Mouse (Mus musculus) embryonic facial prominence, embryonic 10.5 days (tissue): ENCODE data around the gene Pde6g. TPM values are rescaled to one million over a fixed set of nuclear protein-coding genes. Genes with fewer than 3 reads are reported as not detected.

Experiments used
- DNase-seq: peaks from one replicate; pipeline ENCODE4 v3.0.0-alpha.2; 2017; ENCODE audit warnings: low spot score
- H3K27ac ChIP-seq: fragments of 300-500 bp; sonication (generic); replicated peaks from 2 replicates; pipeline ENCODE4 v1.5.1; 2016; ENCODE audit warnings: mild to moderate bottlenecking
- H3K27me3 ChIP-seq: fragments of 300-500 bp; sonication (generic); replicated peaks from 2 replicates; pipeline ENCODE4 v1.6.1; 2016; ENCODE audit warnings: low read depth, mild to moderate bottlenecking; ENCODE audit not compliant: poor library complexity, severe bottlenecking
- H3K36me3 ChIP-seq: fragments of 300-500 bp; sonication (generic); replicated peaks from 2 replicates; pipeline ENCODE4 v1.6.1; 2016; ENCODE audit warnings: mild to moderate bottlenecking, moderate library complexity
- H3K4me1 ChIP-seq: fragments of 300-500 bp; sonication (generic); 2 replicates; pipeline ENCODE4 v1.6.1; 2016
- H3K4me3 ChIP-seq: fragments of 300-500 bp; sonication (generic); 2 replicates; pipeline ENCODE4 v1.5.1; 2016; ENCODE audit warnings: mild to moderate bottlenecking, moderate library complexity
- H3K9me3 ChIP-seq: fragments of 300-500 bp; sonication (generic); 2 replicates; pipeline ENCODE4 v1.6.1; 2016; ENCODE audit warnings: mild to moderate bottlenecking
- WGBS: fragments of 180-500 bp; shearing (Covaris S2); methylation state at CpG from one replicate; pipeline ENCODE4 v1.1.7; 2016; 5-methylcytosine and 5-hydroxymethylcytosine counted together
- polyA plus RNA-seq: library from polyadenylated mRNA; unstranded; fragments of >200 nt; fragmentation: Nextera tagmentation; extraction: Ambion mirVana; gene quantifications from 2 replicates; pipeline ENCODE4 v1.2.1, GENCODE M21; 2016

The Pde6g gene
- polyA plus RNA-seq, 1 experiment from 2014 or later, result 0.44 TPM

GRCm38 (mm10) chr11:120491317-120492023, 38.2 kb upstream of the Pde6g start, which contains the start of gene Slc25a10:
Gene Slc25a10 (plus strand): TSS chr11:120491840.
- Histone ChIP-seq H3K4me1 (peaks cover 47% of the 10 kb centered on the region), H3K9me3 (no peaks in the 10 kb centered on the region), H3K36me3 (peaks cover 70% of the 10 kb centered on the region), H3K4me3 (peak within 1 kb of the TSS; percentile 87), H3K27me3 (no peaks in the 10 kb centered on the region), H3K27ac (peak within 1 kb of the TSS; percentile 92)
- under 1% methylated on average over 35 of the region's 35 CpGs for WGBS
- DNase-seq, result peak; percentile 93

- Histone ChIP-seq H3K9me3 (no peaks in the 10 kb centered on the region), H3K4me1 (peaks cover 54% of the 10 kb centered on the region), H3K36me3 (peaks cover 70% of the 10 kb centered on the region), H3K27me3 (no peaks in the 10 kb centered on the region), H3K4me3 (peak overlapping the region; percentile 87), H3K27ac (peak overlapping the region; percentile 92)
- 39% methylated on average over 4 of the region's 4 CpGs for WGBS
- no peak for DNase-seq
These were observed 37.2 kb upstream of the Pde6g start for GRCm38 (mm10) chr11:120490291-120491046.

GRCm38 (mm10) chr11:120489054-120489761, 35.9 kb upstream of the Pde6g start:
- Histone ChIP-seq H3K27me3 (no peaks in the 10 kb centered on the region), H3K27ac (no peak overlapping the region; the same call in 1 of the 2 replicates), H3K9me3 (no peaks in the 10 kb centered on the region), H3K4me3 (peak overlapping the region; percentile 4; the same call in 1 of the 2 replicates), H3K36me3 (peaks cover 61% of the 10 kb centered on the region), H3K4me1 (peaks cover 59% of the 10 kb centered on the region)
- peak; percentile 74 for DNase-seq
- WGBS, result 65% methylated on average over 4 of the region's 4 CpGs

- H3K9me3 ChIP-seq, result no peaks in the 10 kb centered on the region
- 80% methylated on average over 4 of the region's 4 CpGs for WGBS
- no peak overlapping the region for H3K27ac ChIP-seq
- H3K27me3 ChIP-seq, result no peaks in the 10 kb centered on the region
- H3K36me3 ChIP-seq, result peaks cover 60% of the 10 kb centered on the region
- DNase-seq, result no peak
- no peak overlapping the region for H3K4me3 ChIP-seq
- H3K4me1 ChIP-seq, result peaks cover 60% of the 10 kb centered on the region
These were observed 35.2 kb upstream of the Pde6g start for GRCm38 (mm10) chr11:120488516-120488915.

GRCm38 (mm10) chr11:120485251-120485650, 32.0 kb upstream of the Pde6g start:
- no peaks in the 10 kb centered on the region for H3K27me3 ChIP-seq
- H3K36me3 ChIP-seq, result peaks cover 88% of the 10 kb centered on the region
- H3K9me3 ChIP-seq, result no peaks in the 10 kb centered on the region
- no peak for DNase-seq
- H3K4me1 ChIP-seq, result peaks cover 32% of the 10 kb centered on the region
- peak overlapping the region; percentile 100 for H3K4me3 ChIP-seq
- peak overlapping the region; percentile 96 for H3K27ac ChIP-seq
- 9% methylated on average over 10 of the region's 10 CpGs for WGBS

- Histone ChIP-seq H3K27me3 (no peaks in the 10 kb centered on the region), H3K4me3 (peak within 1 kb of the TSS; percentile 100), H3K36me3 (peaks cover 88% of the 10 kb centered on the region), H3K9me3 (no peaks in the 10 kb centered on the region), H3K27ac (peak within 1 kb of the TSS; percentile 96), H3K4me1 (peaks cover 24% of the 10 kb centered on the region)
- DNase-seq, result peak; percentile 94
- 1% methylated on average over 60 of the region's 60 CpGs for whole genome bisulfite sequencing
These were observed 31.1 kb upstream of the Pde6g start, which contains the start of gene Mrpl12 for GRCm38 (mm10) chr11:120484265-120484981. Gene Mrpl12 (plus strand): TSS chr11:120484613.

- no peaks in the 10 kb centered on the region for H3K9me3 ChIP-seq
- 89% methylated on average over 7 of the region's 7 CpGs for WGBS
- H3K36me3 ChIP-seq, result peaks cover 88% of the 10 kb centered on the region
- no peaks in the 10 kb centered on the region for H3K27me3 ChIP-seq
- DNase-seq, result no peak
- peak overlapping the region; percentile 100 for H3K4me3 ChIP-seq
- peak overlapping the region; percentile 96 for H3K27ac ChIP-seq
- H3K4me1 ChIP-seq, result peaks cover 23% of the 10 kb centered on the region
These were observed 30.2 kb upstream of the Pde6g start for GRCm38 (mm10) chr11:120483448-120483934.

GRCm38 (mm10) chr11:120472052-120472451, 18.8 kb upstream of the Pde6g start:
- H3K36me3 ChIP-seq, result peaks cover 79% of the 10 kb centered on the region
- 97% methylated on average over 6 of the region's 6 CpGs for WGBS
- no peak overlapping the region for H3K27ac ChIP-seq
- DNase-seq, result no peak
- no peaks in the 10 kb centered on the region for H3K9me3 ChIP-seq
- peaks cover 11% of the 10 kb centered on the region for H3K4me1 ChIP-seq
- H3K4me3 ChIP-seq, result no peak overlapping the region
- H3K27me3 ChIP-seq, result no peaks in the 10 kb centered on the region

- Histone ChIP-seq H3K9me3 (no peaks in the 10 kb centered on the region), H3K4me1 (peaks cover 27% of the 10 kb centered on the region), H3K27me3 (no peaks in the 10 kb centered on the region), H3K27ac (peak overlapping the region; percentile 87), H3K36me3 (peaks cover 70% of the 10 kb centered on the region), H3K4me3 (peak overlapping the region; percentile 98)
- WGBS, result 1% methylated on average over 33 of the region's 33 CpGs
- no peak for DNase-seq
These were observed 14.4 kb upstream of the Pde6g start for GRCm38 (mm10) chr11:120467736-120468092.

GRCm38 (mm10) chr11:120467051-120467735, 13.9 kb upstream of the Pde6g start, which contains the start of gene Arl16:
Gene Arl16 (minus strand): TSS chr11:120467607.
- Histone ChIP-seq H3K27ac (peak within 1 kb of the TSS; percentile 87), H3K4me3 (peak within 1 kb of the TSS; percentile 98), H3K4me1 (peaks cover 27% of the 10 kb centered on the region), H3K36me3 (peaks cover 70% of the 10 kb centered on the region), H3K27me3 (no peaks in the 10 kb centered on the region), H3K9me3 (no peaks in the 10 kb centered on the region)
- peak; percentile 98 for DNase-seq
- WGBS, result under 1% methylated on average over 54 of the region's 54 CpGs

- H3K27ac ChIP-seq, result no peak overlapping the region
- H3K4me3 ChIP-seq, result peak overlapping the region; percentile 98; the same call in 1 of the 2 replicates
- no peaks in the 10 kb centered on the region for H3K9me3 ChIP-seq
- H3K27me3 ChIP-seq, result no peaks in the 10 kb centered on the region
- peaks cover 27% of the 10 kb centered on the region for H3K4me1 ChIP-seq
- 95% methylated on average over 4 of the region's 4 CpGs for WGBS
- peaks cover 70% of the 10 kb centered on the region for H3K36me3 ChIP-seq
- DNase-seq, result no peak
These were observed 12.2 kb upstream of the Pde6g start for GRCm38 (mm10) chr11:120465521-120465920.
